Mouse (Mus musculus): ENCODE data around the gene 2610528J11Rik. TPM values are rescaled to one million over a fixed set of nuclear protein-coding genes. Genes with fewer than 3 reads are reported as not detected.

The 2610528J11Rik gene
- polyA plus RNA-seq, 1 experiment from 2014 or later, result not detected

DNA sequence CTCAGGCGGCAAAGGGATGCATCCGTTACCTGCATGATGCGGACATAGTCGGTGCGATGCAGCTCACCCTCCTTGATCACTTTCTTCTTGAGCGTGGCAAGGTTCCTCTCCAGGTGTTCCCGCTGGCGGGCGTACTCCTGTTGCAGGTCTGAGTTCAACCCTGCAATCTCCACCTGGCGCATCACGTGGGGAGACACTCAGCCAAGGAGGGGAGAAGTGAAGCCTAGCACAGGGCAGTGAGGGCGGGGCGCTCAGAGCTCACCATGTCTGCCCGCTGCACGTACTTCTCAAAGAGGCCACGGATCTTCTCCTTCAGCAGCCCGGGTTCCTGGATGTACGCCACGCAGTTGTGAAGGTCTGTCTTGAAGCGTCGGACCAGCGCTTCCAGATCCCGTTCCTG is 42.5 kb downstream of the 2610528J11Rik start:
- Histone ChIP-seq H3K9ac (replicated peaks) (no peak overlapping the region), H3K27ac (replicated peaks) (no peak overlapping the region), H3K9me3 (replicated peaks) (no peaks in the 10 kb centered on the region), H3K4me1 (no peaks in the 10 kb centered on the region), H3K4me3 (replicated peaks) (no peak overlapping the region), H3K27me3 (replicated peaks) (no peaks in the 10 kb centered on the region), H3K4me2 (no peak overlapping the region), H3K36me3 (no peaks in the 10 kb centered on the region)
- 81% methylated on average over 23 of the region's 23 CpGs for WGBS
- no peak for ATAC-seq (ENCODE audit: low FRiP score)

DNA sequence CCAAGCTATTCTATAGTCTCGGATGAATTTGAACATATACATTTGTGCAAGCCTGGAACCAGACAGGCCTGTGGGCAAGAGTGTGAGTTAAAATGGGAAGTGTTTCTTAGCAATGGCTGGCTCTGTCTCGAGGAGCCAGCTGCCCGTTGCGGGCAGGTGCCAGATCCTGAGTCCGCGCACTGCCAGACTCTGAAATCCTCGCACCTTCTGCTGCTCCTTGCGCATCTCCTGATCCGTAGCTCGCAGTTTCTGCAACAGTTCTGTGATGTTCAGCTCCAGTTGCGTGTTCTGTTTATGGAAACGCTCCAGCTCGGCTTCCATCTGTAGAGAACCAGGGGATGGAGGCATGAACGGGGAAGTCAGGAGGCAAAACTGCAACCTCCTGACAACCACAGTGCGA is 44.6 kb downstream of the 2610528J11Rik start:
- H3K27ac ChIP-seq (replicated peaks), result no peak overlapping the region
- no peaks in the 10 kb centered on the region for H3K27me3 ChIP-seq (replicated peaks)
- 87% methylated on average over 15 of the region's 15 CpGs for WGBS
- H3K9ac ChIP-seq (replicated peaks), result no peak overlapping the region
- no peaks in the 10 kb centered on the region for H3K9me3 ChIP-seq (replicated peaks)
- H3K4me2 ChIP-seq, result no peak overlapping the region
- H3K36me3 ChIP-seq, result no peaks in the 10 kb centered on the region
- ATAC-seq (ENCODE audit: low FRiP score), result no peak
- 0 out of 2 replicates have a peak, but pooled peaks cover 4% of the 10 kb centered on the region for H3K4me1 ChIP-seq
- no peak overlapping the region for H3K4me3 ChIP-seq (replicated peaks)

DNA sequence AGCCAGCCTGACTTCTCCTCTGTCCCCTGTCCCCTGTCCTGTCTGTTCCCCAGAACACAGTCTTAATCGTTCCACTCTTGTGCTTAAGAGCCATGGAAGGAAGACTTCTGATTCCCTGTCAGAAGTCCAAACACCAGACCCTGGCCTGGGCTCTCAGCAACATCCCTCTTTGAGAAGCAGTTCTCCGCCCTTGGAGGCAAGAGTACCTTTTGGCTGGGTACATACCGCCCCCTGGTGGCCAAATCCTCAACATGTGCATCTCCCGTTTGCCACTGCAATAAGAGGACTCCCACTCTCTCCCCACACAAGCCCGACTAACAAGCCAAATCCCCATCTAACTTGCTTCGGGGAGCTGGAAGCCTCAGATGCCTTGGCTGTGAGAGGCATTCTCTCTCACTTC is 49.3 kb downstream of the 2610528J11Rik start:
- H3K9me3 ChIP-seq (replicated peaks), result no peaks in the 10 kb centered on the region
- 9% methylated on average over 6 of the region's 6 CpGs for WGBS
- 0 out of 2 replicates have a peak, but pooled peaks cover 4% of the 10 kb centered on the region for H3K4me1 ChIP-seq
- H3K36me3 ChIP-seq, result no peaks in the 10 kb centered on the region
- no peak overlapping the region for H3K9ac ChIP-seq (replicated peaks)
- no peaks in the 10 kb centered on the region for H3K27me3 ChIP-seq (replicated peaks)
- peak; percentile 53; the same call in 1 of the 2 replicates for ATAC-seq (ENCODE audit: low FRiP score)
- no peak overlapping the region for H3K4me2 ChIP-seq
- no peak overlapping the region for H3K4me3 ChIP-seq (replicated peaks)
- no peak overlapping the region for H3K27ac ChIP-seq (replicated peaks)

DNA sequence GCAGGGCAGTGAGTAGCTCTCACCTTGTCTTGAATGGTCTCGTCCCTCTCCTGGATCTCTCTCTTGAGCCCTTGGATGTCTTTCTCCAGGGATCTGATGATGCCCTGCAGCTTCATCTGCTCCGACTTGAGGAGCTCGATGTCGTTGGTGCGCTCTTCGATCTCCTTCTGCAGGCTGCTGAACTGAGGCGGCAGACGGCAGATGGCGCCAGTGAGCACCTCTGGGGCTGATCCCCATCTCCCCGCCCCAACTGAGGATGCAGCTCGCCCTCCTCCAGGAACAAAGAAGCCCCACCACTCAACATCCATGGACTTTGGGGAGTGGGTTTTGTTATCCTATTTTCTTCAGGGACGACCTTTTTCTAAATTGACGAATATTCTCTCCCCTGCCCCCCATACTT is 52.5 kb downstream of the 2610528J11Rik start:
- H3K27me3 ChIP-seq (replicated peaks), result no peaks in the 10 kb centered on the region
- H3K36me3 ChIP-seq, result no peaks in the 10 kb centered on the region
- H3K4me1 ChIP-seq, result 0 out of 2 replicates have a peak, but pooled peaks cover 4% of the 10 kb centered on the region
- no peak overlapping the region for H3K27ac ChIP-seq (replicated peaks)
- peaks cover under 1% of the 10 kb centered on the region; the same call in 1 of the 2 replicates for H3K9me3 ChIP-seq (replicated peaks)
- H3K9ac ChIP-seq (replicated peaks), result no peak overlapping the region
- no peak overlapping the region for H3K4me3 ChIP-seq (replicated peaks)
- no peak for ATAC-seq (ENCODE audit: low FRiP score)
- H3K4me2 ChIP-seq, result no peak overlapping the region
- 58% methylated on average over 13 of the region's 13 CpGs for WGBS

Other genes starting within 250 kb of the 2610528J11Rik start
- 62.9 and 68.5 TPM in 2 replicates for gene Ptprf, start 235.6 kb upstream of the 2610528J11Rik start, polyA plus RNA-seq (2015; fragmentation: Nextera tagmentation; extraction: Ambion mirVana)
- gene Szt2, start 117.7 kb upstream of the 2610528J11Rik start, polyA plus RNA-seq (2015; fragmentation: Nextera tagmentation; extraction: Ambion mirVana), result 7.1 and 8.3 TPM in 2 replicates
- gene Med8, start 117.7 kb upstream of the 2610528J11Rik start, polyA plus RNA-seq (2015; fragmentation: Nextera tagmentation; extraction: Ambion mirVana), result 99.7 and 103 TPM in 2 replicates
- gene Elovl1, start 98.9 kb upstream of the 2610528J11Rik start, polyA plus RNA-seq (2015; fragmentation: Nextera tagmentation; extraction: Ambion mirVana), result 31.2 and 49.2 TPM in 2 replicates
- gene Cdc20, start 89.6 kb upstream of the 2610528J11Rik start, polyA plus RNA-seq (2015; fragmentation: Nextera tagmentation; extraction: Ambion mirVana), result 23.4 and 79.0 TPM in 2 replicates
- gene Mpl, start 69.5 kb upstream of the 2610528J11Rik start, polyA plus RNA-seq (2015; fragmentation: Nextera tagmentation; extraction: Ambion mirVana), result 0.12 and 0.43 TPM in 2 replicates
- 16.1 and 17.9 TPM in 2 replicates for gene Tie1, start 36.9 kb upstream of the 2610528J11Rik start, polyA plus RNA-seq (2015; fragmentation: Nextera tagmentation; extraction: Ambion mirVana)
- 0.20 and 1.8 TPM in 2 replicates for gene Tmem125, start 17.0 kb downstream of the 2610528J11Rik start, polyA plus RNA-seq (2015; fragmentation: Nextera tagmentation; extraction: Ambion mirVana)
- gene Cfap57, start 93.8 kb downstream of the 2610528J11Rik start, polyA plus RNA-seq (2015; fragmentation: Nextera tagmentation; extraction: Ambion mirVana), result 1.3 and 1.5 TPM in 2 replicates
- 84.7 and 102 TPM in 2 replicates for gene Ebna1bp2, start 93.8 kb downstream of the 2610528J11Rik start, polyA plus RNA-seq (2015; fragmentation: Nextera tagmentation; extraction: Ambion mirVana)
- gene Olfr62, start 132.0 kb downstream of the 2610528J11Rik start, polyA plus RNA-seq (2015; fragmentation: Nextera tagmentation; extraction: Ambion mirVana), result not detected in 2 replicates
- gene Olfr1342, start 165.8 kb downstream of the 2610528J11Rik start, polyA plus RNA-seq (2015; fragmentation: Nextera tagmentation; extraction: Ambion mirVana), result not detected in 2 replicates
- not detected in 2 replicates for gene Olfr1341, start 176.5 kb downstream of the 2610528J11Rik start, polyA plus RNA-seq (2015; fragmentation: Nextera tagmentation; extraction: Ambion mirVana)
- not detected in 2 replicates for gene Olfr1340, start 193.1 kb downstream of the 2610528J11Rik start, polyA plus RNA-seq (2015; fragmentation: Nextera tagmentation; extraction: Ambion mirVana)
- not detected in 2 replicates for gene Olfr1339, start 205.2 kb downstream of the 2610528J11Rik start, polyA plus RNA-seq (2015; fragmentation: Nextera tagmentation; extraction: Ambion mirVana)
- not detected in 2 replicates for gene Olfr1338, start 231.7 kb downstream of the 2610528J11Rik start, polyA plus RNA-seq (2015; fragmentation: Nextera tagmentation; extraction: Ambion mirVana)